Mouse (Mus musculus): ENCODE measurements around the gene St6galnac3.

DNA sequence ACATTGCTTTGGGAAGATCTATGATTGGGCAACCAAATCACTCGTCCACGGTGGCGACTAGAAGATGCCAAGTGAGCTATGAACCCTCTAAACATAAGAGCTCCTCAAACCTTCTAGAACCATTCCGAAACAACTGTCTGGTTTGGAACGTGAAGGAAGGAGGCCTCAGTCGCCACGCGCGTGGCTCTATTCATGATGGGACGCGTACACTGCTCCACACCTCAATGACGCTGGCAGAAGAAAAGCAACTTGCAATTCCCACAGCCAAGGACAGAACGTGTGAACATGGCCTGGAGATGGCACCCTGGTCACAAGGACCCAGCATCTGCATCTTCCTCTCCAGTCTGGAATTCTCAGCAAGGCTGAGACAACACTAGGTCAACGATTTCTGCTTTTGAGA lies 185.1 kb downstream of the St6galnac3 start:
- no peak for TF ChIP-seq CTCF (IDR thresholded peaks at IDR 0.05; ENCODE audit: borderline replicate concordance, insufficient read depth, low read length)
- TF ChIP-seq POLR2A (IDR thresholded peaks at IDR 0.05; ENCODE audit: low read depth, low read length), result no peak

Data from embryonic fibroblast, embryonic 13.5 days (primary cell).